Mouse (Mus musculus) CH12.LX (cell line): ENCODE measurements at regions not wholly inside any gene's neighbourhood (a gene's known extent, or its start where the extent isn't known, plus 50 kb on each side); places are given as distances from the start of the nearest gene placed in this dataset.

ENCODE experiments used
- DNase-seq: peaks from one replicate; pipeline ENCODE4 v3.0.0-alpha.2; 2013; ENCODE audit errors: extremely low read depth
- H3K27ac ChIP-seq: 2 replicates; pipeline ENCODE4 v1.5.1; 2012; ENCODE audit warnings: low read depth, mild to moderate bottlenecking, control low read depth, moderate library complexity; ENCODE audit not compliant: insufficient read depth
- H3K27me3 ChIP-seq: replicated peaks from 2 replicates; pipeline ENCODE3; 2012; ENCODE audit warnings: inconsistent platforms
- H3K36me3 ChIP-seq, 2 experiments: replicated peaks in 1 of 2; 2 replicates each; pipeline versions ENCODE3 to v1.6.1; 2012; ENCODE audit warnings: inconsistent platforms in 1 of 2, low read length in 1 of 2, mild to moderate bottlenecking in 1 of 2, mixed read lengths in 1 of 2, moderate library complexity in 1 of 2; ENCODE audit not compliant: control insufficient read depth in 1 of 2, insufficient read depth in 1 of 2
- H3K4me1 ChIP-seq, 2 experiments: 2 replicates each; pipeline ENCODE4 v1.6.1; 2012; ENCODE audit warnings: inconsistent platforms in 1 of 2, moderate library complexity in 1 of 2; ENCODE audit not compliant: insufficient read depth in 2 of 2, control insufficient read depth in 1 of 2
- H3K4me2 ChIP-seq: 2 replicates; pipeline ENCODE4 v1.6.1; 2012; ENCODE audit warnings: low read depth, mild to moderate bottlenecking, control low read depth; ENCODE audit not compliant: poor library complexity, insufficient read depth, severe bottlenecking
- H3K4me3 ChIP-seq, 3 experiments: fragments of 150-350 bp in 1 of 3; sonication (generic) in 1 of 3; replicated peaks in 1 of 3; 2 replicates each; pipeline versions ENCODE3 to v1.5.1; 2011 to 2012; ENCODE audit warnings: low read depth in 2 of 3, low read length in 2 of 3, mild to moderate bottlenecking in 2 of 3, moderate library complexity in 2 of 3, control low read depth in 1 of 3, improper control_type of control experiment in 1 of 3, inconsistent platforms in 1 of 3, mixed read lengths in 1 of 3; ENCODE audit not compliant: poor library complexity in 1 of 3
- H3K79me2 ChIP-seq: replicated peaks from 2 replicates; pipeline ENCODE4 v1.6.1; 2012; ENCODE audit warnings: mild to moderate bottlenecking, moderate library complexity; ENCODE audit not compliant: control insufficient read depth, poor library complexity, insufficient read depth, severe bottlenecking; ENCODE audit errors: extremely low read depth
- H3K9ac ChIP-seq: 2 replicates; pipeline ENCODE4 v1.6.1; 2012; ENCODE audit warnings: low read depth, mild to moderate bottlenecking, control low read depth, moderate library complexity; ENCODE audit not compliant: insufficient read depth
- H3K9me3 ChIP-seq: replicated peaks from 2 replicates; pipeline ENCODE3; 2012; ENCODE audit warnings: low read length, inconsistent platforms, mixed read lengths
- CHD1 ChIP-seq: IDR thresholded peaks from 2 replicates; pipeline ENCODE4 v1.6.1; 2012; ENCODE audit warnings: low read depth, low read length, improper control_type of control experiment, inconsistent platforms
- CHD2 ChIP-seq: IDR thresholded peaks from 2 replicates; pipeline ENCODE4 v1.6.1; 2011; ENCODE audit warnings: low read length, improper control_type of control experiment
- CTCF ChIP-seq, 2 experiments: IDR thresholded peaks in 1 of 2; conservative IDR thresholded peaks in 1 of 2; 2 replicates each; pipeline ENCODE4 v1.5.1; 2011 to 2012; ENCODE audit warnings: low read depth in 2 of 2, low read length in 2 of 2, improper control_type of control experiment in 1 of 2, inconsistent platforms in 1 of 2, mild to moderate bottlenecking in 1 of 2, moderate library complexity in 1 of 2
- ELF1 ChIP-seq: IDR thresholded peaks from 2 replicates; pipeline ENCODE4 v1.6.1; 2014; ENCODE audit warnings: low read depth, mild to moderate bottlenecking, inconsistent platforms, low read length, improper control_type of control experiment
- GABPA ChIP-seq: IDR thresholded peaks from 2 replicates; pipeline ENCODE4 v1.6.1; 2012; ENCODE audit warnings: low read depth, low read length, improper control_type of control experiment, inconsistent platforms; ENCODE audit not compliant: insufficient replicate concordance
- IRF4 ChIP-seq: IDR thresholded peaks from 2 replicates; pipeline ENCODE4 v1.6.1; 2014; ENCODE audit warnings: low read depth, mild to moderate bottlenecking, inconsistent platforms, low read length, improper control_type of control experiment
- JUN ChIP-seq: IDR thresholded peaks from 2 replicates; pipeline ENCODE4 v1.6.1; 2011; ENCODE audit warnings: low read depth, mild to moderate bottlenecking, low read length, improper control_type of control experiment, moderate library complexity; ENCODE audit not compliant: insufficient read depth
- JUND ChIP-seq: conservative IDR thresholded peaks from 2 replicates; pipeline ENCODE4 v1.6.1; 2011; ENCODE audit warnings: low read depth, low read length, improper control_type of control experiment
- MAX ChIP-seq: IDR thresholded peaks from 2 replicates; pipeline ENCODE4 v1.6.1; 2011; ENCODE audit warnings: low read length, improper control_type of control experiment
- MAZ ChIP-seq: IDR thresholded peaks from 2 replicates; pipeline ENCODE4 v1.6.1; 2012; ENCODE audit warnings: low read depth, mild to moderate bottlenecking, inconsistent platforms, low read length, improper control_type of control experiment, moderate library complexity
- MXI1 ChIP-seq: IDR thresholded peaks from 2 replicates; pipeline ENCODE4 v1.6.1; 2011; ENCODE audit warnings: mild to moderate bottlenecking, low read depth, low read length, improper control_type of control experiment
- NRF1 ChIP-seq: IDR thresholded peaks from 2 replicates; pipeline ENCODE4 v1.6.1; 2014; ENCODE audit warnings: low read depth, mild to moderate bottlenecking, inconsistent platforms, low read length, improper control_type of control experiment, moderate library complexity
- POLR2A ChIP-seq: IDR thresholded peaks from 2 replicates; pipeline ENCODE4 v1.6.1; 2011; ENCODE audit warnings: low read depth, mild to moderate bottlenecking, improper control_type of control experiment, low read length
- POLR2AphosphoS2 ChIP-seq: IDR thresholded peaks from 2 replicates; pipeline ENCODE4 v1.6.1; 2011; ENCODE audit warnings: low read depth, low read length, improper control_type of control experiment
- RAD21 ChIP-seq: IDR thresholded peaks from 2 replicates; pipeline ENCODE4 v1.6.1; 2011; ENCODE audit warnings: low read depth, mild to moderate bottlenecking, low read length, improper control_type of control experiment, moderate library complexity
- RCOR1 ChIP-seq: conservative IDR thresholded peaks from 2 replicates; pipeline ENCODE4 v1.6.1; 2012; ENCODE audit warnings: low read depth, mild to moderate bottlenecking, inconsistent platforms, low read length, improper control_type of control experiment
- TCF12 ChIP-seq: IDR thresholded peaks from 2 replicates; pipeline ENCODE4 v1.6.1; 2014; ENCODE audit warnings: low read depth, mild to moderate bottlenecking, inconsistent platforms, low read length, improper control_type of control experiment
- UBTF ChIP-seq: IDR thresholded peaks from 2 replicates; pipeline ENCODE4 v1.6.1; 2012; ENCODE audit warnings: low read depth, mild to moderate bottlenecking, inconsistent platforms, low read length, improper control_type of control experiment, moderate library complexity
- USF1 ChIP-seq: IDR thresholded peaks from 2 replicates; pipeline ENCODE4 v1.6.1; 2014; ENCODE audit warnings: low read depth, mild to moderate bottlenecking, inconsistent platforms, low read length, improper control_type of control experiment
- ZNF384 ChIP-seq: IDR thresholded peaks from 2 replicates; pipeline ENCODE4 v1.6.1; 2012; ENCODE audit warnings: low read depth, low read length, improper control_type of control experiment, inconsistent platforms
- dilution Hi-C: fragments of 300-500 bp; cut with MboI; formaldehyde crosslinking; loops from 2 replicates; pipeline ENCODE4 v1.14.3; 2020; ENCODE audit warnings: low sequenced_read_pairs; ENCODE audit not compliant: extremely low pct_unique_long_range_greater_than_20kb, extremely low pct_ligation_motif_present
- in situ Hi-C: fragments of 300-500 bp; cut with MboI; formaldehyde crosslinking; loops from 3 replicates; pipeline ENCODE4 v1.14.3; 2019; ENCODE audit warnings: low sequenced_read_pairs, low pct_ligation_motif_present, low pct_unique_long_range_greater_than_20kb, mixed read lengths

DNA sequence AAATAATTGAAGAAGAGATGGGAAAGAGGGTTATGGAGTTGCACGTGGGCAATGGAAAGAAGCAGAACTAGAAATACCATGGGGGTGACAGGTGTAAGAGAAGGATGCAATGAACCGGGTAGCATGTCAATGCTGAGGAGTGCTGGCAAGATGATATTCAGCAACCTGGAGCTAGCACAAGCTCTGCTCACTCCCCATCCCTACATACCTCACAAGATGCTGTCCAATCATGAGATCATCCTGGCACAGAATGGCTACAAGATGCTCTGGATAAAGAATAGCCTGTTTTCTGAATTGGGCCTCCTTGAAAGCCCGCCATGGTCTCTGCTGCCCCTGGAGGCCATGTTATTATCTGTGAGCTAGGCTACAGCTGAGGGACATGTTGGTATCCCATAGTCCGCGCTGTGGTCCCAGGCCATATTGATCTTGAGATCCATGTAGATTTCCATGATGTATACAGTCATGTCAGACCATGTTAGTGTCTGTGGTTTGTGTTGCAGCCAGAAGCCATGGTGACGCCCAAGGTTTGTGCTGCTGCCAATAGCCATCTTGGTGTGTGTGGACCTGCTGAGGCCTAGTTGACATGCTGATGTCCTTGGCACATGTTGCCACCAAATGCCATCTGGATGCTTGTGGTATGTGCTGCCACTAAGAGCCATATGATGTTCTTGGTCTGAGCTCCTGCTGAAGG, 114.0 kb downstream of the Gm7489 start:
- dilution Hi-C loops (no loop called here), in situ Hi-C loops (no loop called here)
- no peaks in the 10 kb centered on the region for H3K27me3 ChIP-seq
- H3K4me2 ChIP-seq, result no peak overlapping the region
- H3K9me3 ChIP-seq, result no peaks in the 10 kb centered on the region
- no peaks in the 10 kb centered on the region for H3K36me3 ChIP-seq
- TF ChIP-seq CTCF (conservative IDR thresholded peaks at IDR 0.05 in 1 of 2, IDR thresholded peaks at IDR 0.05 in 1 of 2; ENCODE audit: low read depth in 2 of 2, low read length in 2 of 2) (peak in 1 of 2 experiments; percentile 22; a peak in 1 of 4 replicates), RAD21 (peak; percentile 14; the same call in 1 of the 2 replicates), MXI1 (no peak)
- H3K4me3 ChIP-seq, result no peak overlapping the region
- H3K4me1 ChIP-seq, result peaks cover 0 to 8% of the 10 kb centered on the region in 2 experiments; a peak in 1 of 4 replicates
- no peaks in the 10 kb centered on the region for H3K79me2 ChIP-seq
- H3K27ac ChIP-seq, result no peak overlapping the region
- no peak for DNase-seq
- H3K9ac ChIP-seq, result no peak overlapping the region

DNA sequence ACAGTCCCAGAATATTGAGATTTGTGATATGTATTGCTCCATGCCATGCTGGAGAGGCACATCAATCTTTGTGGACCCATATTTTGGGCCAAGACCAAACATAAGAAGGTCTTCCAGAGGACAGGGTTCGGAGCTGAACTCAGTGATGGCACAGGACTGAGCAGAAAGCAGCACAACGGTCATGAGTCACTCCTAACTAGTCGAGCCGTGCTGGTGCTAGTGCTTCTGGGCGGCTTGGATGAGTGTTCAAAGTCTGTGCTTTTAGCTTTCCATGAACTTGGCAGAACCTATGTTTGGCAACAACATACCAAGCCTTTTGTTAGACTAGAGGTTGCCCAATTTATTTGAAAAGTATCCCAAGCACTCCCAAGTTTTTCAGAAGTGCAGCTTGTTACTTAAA, 149.1 kb downstream of the Gm7489 start:
- Histone ChIP-seq H3K9me3 (no peaks in the 10 kb centered on the region), H3K4me1 (no peaks in the 10 kb centered on the region), H3K27me3 (no peaks in the 10 kb centered on the region), H3K27ac (no peak overlapping the region), H3K4me3 (no peak overlapping the region), H3K79me2 (no peaks in the 10 kb centered on the region), H3K9ac (no peak overlapping the region), H3K4me2 (no peak overlapping the region), H3K36me3 (no peaks in the 10 kb centered on the region)
- no peak for DNase-seq
- in situ Hi-C loops (no loop called here), dilution Hi-C loops (no loop called here)
- TF ChIP-seq GABPA, result no peak
- TF ChIP-seq ELF1, result no peak
- TF ChIP-seq IRF4, result no peak
- TF ChIP-seq POLR2A, result no peak
- no peak for TF ChIP-seq JUND
- no peak for TF ChIP-seq CHD2
- no peak for TF ChIP-seq POLR2AphosphoS2

DNA sequence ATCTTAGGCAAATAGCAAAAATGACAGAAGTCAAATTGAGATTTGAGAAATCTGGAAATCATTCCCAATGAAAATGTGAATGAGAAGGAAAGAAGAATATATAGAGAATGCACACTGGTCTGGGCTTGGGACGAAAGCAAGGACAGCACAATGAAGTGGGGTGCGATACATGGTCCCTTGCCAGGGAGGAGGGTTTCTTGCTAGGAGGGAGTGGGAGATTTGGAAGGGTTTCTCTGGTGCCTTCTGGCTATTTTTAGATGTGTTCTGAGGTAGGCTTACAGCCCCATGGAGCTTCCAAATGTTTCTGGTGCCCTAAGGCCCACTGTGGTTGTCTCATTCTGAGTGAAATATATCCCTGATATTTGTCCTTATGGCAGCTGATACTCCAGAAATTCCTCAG, 166.0 kb downstream of the Gm7489 start:
- H3K9me3 ChIP-seq, result no peaks in the 10 kb centered on the region
- no peak for TF ChIP-seq CHD1
- no peak for TF ChIP-seq NRF1
- no peak for TF ChIP-seq RCOR1
- TF ChIP-seq UBTF, result no peak
- TF ChIP-seq USF1, result no peak
- no peak for TF ChIP-seq MAX
- no peak for TF ChIP-seq JUN
- no peak for TF ChIP-seq TCF12
- no peak for TF ChIP-seq ZNF384
- no peak for TF ChIP-seq RAD21
- TF ChIP-seq CTCF (conservative IDR thresholded peaks at IDR 0.05 in 1 of 2, IDR thresholded peaks at IDR 0.05 in 1 of 2; ENCODE audit: low read depth in 2 of 2, low read length in 2 of 2), result no peak
- TF ChIP-seq CHD2, result no peak
- no peak for TF ChIP-seq MAZ
- TF ChIP-seq POLR2A, result no peak
- TF ChIP-seq, all 38 proteins: peak for 0
- DNase-seq, result no peak
- Histone ChIP-seq H3K27ac (no peak overlapping the region), H3K4me3 (no peak overlapping the region), H3K36me3 (no peaks in the 10 kb centered on the region), H3K79me2 (no peaks in the 10 kb centered on the region), H3K27me3 (no peaks in the 10 kb centered on the region), H3K4me1 (peaks cover 0 to 3% of the 10 kb centered on the region in 2 experiments; a peak in 1 of 4 replicates), H3K9ac (no peak overlapping the region), H3K4me2 (no peak overlapping the region)
- dilution Hi-C loops, result no loop called here
- in situ Hi-C loops, result no loop called here
